Mouse (Mus musculus) brown adipose tissue, adult 24 weeks (tissue): Measurements from ENCODE around the gene Cd164l2. TPM values are rescaled to one million over a fixed set of nuclear protein-coding genes. Genes with fewer than 3 reads are reported as not detected.

ENCODE experiments used
- H3K27ac ChIP-seq: fragments of 200-500 bp; replicated peaks from 2 replicates; pipeline ENCODE4 v1.5.1; 2012; ENCODE audit warnings: low read depth, mild to moderate bottlenecking, low read length
- H3K4me1 ChIP-seq: fragments of 200-500 bp; 2 replicates; pipeline ENCODE4 v1.6.1; 2012; ENCODE audit warnings: low read length, mixed read lengths; ENCODE audit not compliant: control insufficient read depth, insufficient read depth, insufficient read length
- H3K4me3 ChIP-seq: fragments of 200-500 bp; 2 replicates; pipeline ENCODE4 v1.5.1; 2012; ENCODE audit warnings: low read depth, mild to moderate bottlenecking, low read length, moderate library complexity; ENCODE audit not compliant: insufficient read depth
- polyA plus RNA-seq: library from polyadenylated mRNA; stranded (reverse); fragments of >200 nt; gene quantifications from 2 replicates; pipeline ENCODE4 v1.2.4, GENCODE M21; 2012; ENCODE audit not compliant: missing spikeins, insufficient read depth, insufficient read length

The Cd164l2 gene
- polyA plus RNA-seq, 1 experiment, result 3.3 TPM

DNA sequence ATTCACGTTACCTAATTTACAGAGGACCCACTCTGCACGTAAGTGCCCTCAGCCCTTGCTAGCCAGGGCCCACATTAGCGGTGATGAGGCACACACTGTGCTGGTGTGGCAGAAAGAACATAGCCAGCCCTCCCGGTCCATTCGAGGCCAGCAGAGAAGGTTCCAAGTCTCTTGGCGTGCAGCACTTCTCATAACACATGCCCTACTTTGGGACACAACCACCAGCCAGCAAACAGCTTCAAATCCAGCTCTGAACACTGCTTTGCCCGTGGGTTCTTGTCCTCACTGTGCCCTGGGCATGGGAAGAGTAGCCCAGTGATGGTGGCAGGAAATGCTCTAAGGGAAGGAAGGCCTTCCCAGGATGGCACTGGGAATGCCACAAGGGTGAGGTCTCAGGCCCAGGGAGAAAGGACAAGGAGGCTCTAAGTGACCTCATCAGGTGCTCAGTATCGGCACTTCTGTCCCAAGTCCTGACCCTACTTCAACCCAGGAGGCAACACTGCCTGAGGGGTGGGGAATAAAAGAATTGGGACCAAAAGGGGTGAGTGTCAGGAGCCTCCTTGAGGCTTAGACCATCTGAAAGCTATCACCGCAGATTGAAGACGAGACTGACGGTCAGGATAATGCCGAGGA lies 54.4 kb downstream of the Cd164l2 start:
- H3K4me1 ChIP-seq, result peaks cover 29% of the 10 kb centered on the region
- H3K4me3 ChIP-seq, result no peak overlapping the region
- H3K27ac ChIP-seq, result peak overlapping the region; percentile 84

DNA sequence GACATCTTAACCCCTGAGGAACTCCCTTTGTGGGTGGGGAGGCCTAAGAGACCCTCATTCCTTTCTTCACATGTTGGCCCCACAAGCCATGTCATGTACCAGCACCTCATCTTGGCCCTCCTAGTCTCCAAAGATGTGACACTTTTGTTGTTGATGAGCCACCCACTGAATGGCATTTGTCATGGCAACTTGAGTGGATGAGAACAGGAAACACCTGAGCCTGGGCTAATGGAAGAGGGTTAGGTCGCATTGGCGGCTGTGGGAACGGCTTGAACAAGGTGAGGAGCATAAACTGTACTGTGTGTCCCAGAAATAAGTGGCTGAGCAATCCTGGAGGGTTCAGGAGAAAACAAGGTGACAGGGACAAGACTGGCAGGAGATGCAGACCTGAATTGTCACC lies 57.0 kb downstream of the Cd164l2 start:
- Histone ChIP-seq H3K4me3 (no peak overlapping the region), H3K4me1 (peaks cover 29% of the 10 kb centered on the region), H3K27ac (peak overlapping the region; percentile 47; the same call in 1 of the 2 replicates)

DNA sequence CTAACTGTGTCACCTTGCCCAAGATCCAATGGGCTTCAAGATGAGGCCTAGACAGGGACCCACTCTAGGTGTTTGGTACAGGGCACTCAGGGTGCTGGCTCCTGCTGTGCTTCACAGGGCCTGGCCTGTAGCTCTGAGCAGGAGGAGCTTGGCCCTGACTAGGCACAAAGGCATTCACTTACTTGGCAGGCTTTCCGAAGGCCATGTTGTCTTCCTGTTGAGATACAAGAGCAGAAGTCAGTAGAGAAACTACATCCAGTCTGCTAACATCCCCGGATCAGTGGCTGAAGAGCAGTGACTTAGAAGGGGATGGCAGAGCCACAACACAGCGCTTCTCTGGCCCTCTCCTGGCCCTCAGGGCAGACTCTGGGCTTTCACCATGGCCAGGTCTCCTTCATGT lies 57.7 kb downstream of the Cd164l2 start:
- peak overlapping the region; percentile 67 for H3K27ac ChIP-seq
- H3K4me3 ChIP-seq, result no peak overlapping the region
- peaks cover 29% of the 10 kb centered on the region for H3K4me1 ChIP-seq

DNA sequence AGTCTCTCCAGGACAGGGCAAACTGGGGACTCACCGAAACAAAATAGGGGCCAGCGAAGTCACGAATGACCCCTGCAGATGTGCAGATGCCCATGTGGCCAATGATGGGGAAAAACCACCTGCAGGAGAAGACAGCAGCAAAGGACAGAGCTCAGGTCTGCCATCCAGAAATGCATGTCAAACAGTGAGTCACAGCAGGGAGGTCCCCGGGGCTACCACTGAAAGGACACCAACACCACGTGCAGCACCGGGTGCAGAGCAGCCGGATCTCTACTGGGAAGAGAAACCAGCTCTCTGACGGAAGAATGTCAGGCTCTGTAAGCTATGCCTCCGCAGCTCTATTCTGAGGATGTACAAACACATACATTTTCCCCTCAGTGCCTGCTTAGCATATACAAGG lies 59.0 kb downstream of the Cd164l2 start:
- Histone ChIP-seq H3K4me3 (no peak overlapping the region), H3K4me1 (peaks cover 28% of the 10 kb centered on the region), H3K27ac (peak overlapping the region; percentile 32; the same call in 1 of the 2 replicates)

Other genes with a start within 250 kb of the Cd164l2 start
- gene Fgr, start 238.0 kb upstream of the Cd164l2 start, polyA plus RNA-seq, result 0.55 TPM in 1 of 2 replicates, not detected in the other
- 16.4 and 26.1 TPM in 2 replicates for gene Ahdc1, start 200.9 kb upstream of the Cd164l2 start, polyA plus RNA-seq
- gene Wasf2, start 81.6 kb upstream of the Cd164l2 start, polyA plus RNA-seq, result 39.6 and 39.8 TPM in 2 replicates
- not detected in 2 replicates for gene Gpr3, start 405 bp downstream of the Cd164l2 start, polyA plus RNA-seq
- 8.1 and 8.3 TPM in 2 replicates for gene Map3k6, start 28.7 kb downstream of the Cd164l2 start, polyA plus RNA-seq
- 2.4 and 3.2 TPM in 2 replicates for gene Sytl1, start 51.0 kb downstream of the Cd164l2 start, polyA plus RNA-seq
- 28.8 and 34.4 TPM in 2 replicates for gene Tmem222, start 65.7 kb downstream of the Cd164l2 start, polyA plus RNA-seq
- gene Wdtc1, start 141.3 kb downstream of the Cd164l2 start, polyA plus RNA-seq, result 25.6 TPM in 2 replicates
- 8.6 and 10.3 TPM in 2 replicates for gene Slc9a1, start 157.6 kb downstream of the Cd164l2 start, polyA plus RNA-seq